Mouse (Mus musculus) bone marrow, adult 2 months (tissue): ENCODE results near the gene Serinc5.

ENCODE experiments used
- CTCF ChIP-seq: fragments of 200-500 bp; IDR thresholded peaks from 2 replicates; pipeline ENCODE4 v1.5.1; 2011; ENCODE audit warnings: low read length, control low read depth; ENCODE audit not compliant: control insufficient read depth, insufficient read depth
- POLR2A ChIP-seq: fragments of 200-500 bp; IDR thresholded peaks from 2 replicates; pipeline ENCODE4 v1.6.1; 2011; ENCODE audit warnings: low read depth, mild to moderate bottlenecking, control low read depth, low read length, borderline replicate concordance; ENCODE audit not compliant: control insufficient read depth

DNA sequence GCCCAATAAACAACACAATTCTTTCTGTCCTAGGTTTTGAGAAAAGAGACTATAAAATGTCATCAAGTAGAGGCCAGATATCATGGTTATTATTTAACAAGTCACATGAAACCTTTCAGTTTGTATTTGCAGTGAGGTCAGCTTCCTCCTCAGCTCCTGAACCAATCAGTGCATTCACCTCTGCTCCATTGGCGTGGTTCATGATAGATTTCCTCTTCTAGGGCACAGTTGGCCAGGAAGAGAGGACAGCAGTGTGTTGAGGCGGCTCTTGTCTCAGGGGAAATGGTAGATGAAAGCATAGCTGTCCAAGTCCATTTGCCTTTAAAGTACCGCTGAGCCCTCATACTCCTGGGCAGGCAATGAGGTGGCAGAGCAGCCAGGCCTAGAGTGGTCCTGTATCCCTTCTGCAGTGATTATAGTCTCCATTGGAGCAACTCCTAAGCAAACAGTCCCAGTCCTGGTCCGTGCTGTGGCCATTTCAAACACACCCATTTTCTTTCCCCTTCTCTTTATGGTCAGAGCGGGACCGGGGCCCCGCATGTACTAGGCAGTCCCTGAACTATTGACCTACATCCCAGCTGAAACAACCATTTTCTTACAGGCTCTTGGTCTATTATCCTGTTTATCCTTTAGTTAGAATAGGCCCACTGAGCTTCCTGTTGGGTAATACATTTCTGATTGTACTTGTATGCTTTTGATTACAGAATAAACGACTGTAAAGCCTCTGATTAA, 51.8 kb downstream of the Serinc5 start:
- no peak for TF ChIP-seq CTCF
- no peak for TF ChIP-seq POLR2A
